Mouse (Mus musculus): Measurements from ENCODE around the gene Tmem116. TPM values are rescaled to one million over a fixed set of nuclear protein-coding genes. Genes with fewer than 3 reads are reported as not detected.
"Not testable (repeated sequence)": the region's sequence is repeated elsewhere in the genome, so short reads cannot be mapped to it uniquely, and the experiment has no call there.

Tmem116 gene
- polyA plus RNA-seq, 1 experiment from 2014 or later = 2.9 TPM

DNA sequence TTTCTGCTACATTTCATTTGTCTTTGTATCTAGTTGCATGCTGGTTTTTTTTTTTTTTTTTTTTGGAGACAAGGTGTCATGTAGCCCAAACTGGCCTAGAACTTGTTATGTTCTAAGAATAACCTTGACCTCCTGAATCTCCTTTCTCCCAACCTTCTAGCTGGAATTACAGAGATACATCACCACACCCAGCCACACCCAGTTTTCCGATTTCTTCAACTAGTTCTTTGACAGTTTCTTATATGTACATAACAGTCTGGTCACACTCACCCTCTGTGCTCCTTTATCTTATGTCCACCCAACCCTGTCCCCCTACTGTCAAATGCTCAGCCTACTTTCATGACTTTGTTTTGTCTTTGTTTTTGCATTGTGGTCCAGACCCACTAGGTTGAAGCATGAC, 55.2 kb downstream of the Tmem116 start:
- no peaks in the 10 kb centered on the region for H3K27me3 ChIP-seq
- WGBS = 87% methylated on average over 1 of the region's 1 CpGs
- ATAC-seq (ENCODE audit: insufficient number of reproducible peaks, low FRiP score, low TSS enrichment, low read depth) = no peak

DNA sequence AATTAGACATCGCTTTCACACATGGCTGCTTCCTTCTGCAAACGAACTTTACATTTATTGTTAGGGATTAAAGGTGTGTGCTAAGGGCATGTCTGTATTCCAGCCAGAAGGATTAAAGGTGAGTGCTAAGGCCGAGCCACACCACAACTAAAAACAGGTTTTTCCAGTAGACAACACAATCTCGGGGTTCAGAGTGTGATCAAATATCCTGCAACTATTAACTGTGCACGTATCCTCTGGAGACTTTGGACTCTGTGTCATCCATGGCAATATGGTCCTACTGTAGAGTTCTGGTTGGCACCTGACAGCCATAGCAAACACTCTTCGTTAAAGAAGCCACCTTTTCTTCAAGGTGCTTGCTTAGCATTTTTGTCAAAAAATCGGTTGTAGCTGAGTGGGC, 58.3 kb downstream of the Tmem116 start:
- Histone ChIP-seq H3K4me2 (replicated peaks) (no peak overlapping the region), H3K36me3 (no peaks in the 10 kb centered on the region), H3K9me3 (replicated peaks) (no peaks in the 10 kb centered on the region), H3K9ac (no peak overlapping the region), H3K27me3 (no peaks in the 10 kb centered on the region), H3K27ac (replicated peaks) (no peak overlapping the region), H3K4me1 (no peaks in the 10 kb centered on the region), H3K4me3 (replicated peaks) (no peak overlapping the region)
- 73% methylated on average over 7 of the region's 7 CpGs for WGBS
- no peak for ATAC-seq (ENCODE audit: insufficient number of reproducible peaks, low FRiP score, low TSS enrichment, low read depth)

More for the DNA sequence above, 55.2 kb downstream of the Tmem116 start:
- no peak overlapping the region for H3K4me2 ChIP-seq (replicated peaks)
- no peak overlapping the region for H3K4me3 ChIP-seq (replicated peaks)
- H3K36me3 ChIP-seq = no peaks in the 10 kb centered on the region
- H3K4me1 ChIP-seq = no peaks in the 10 kb centered on the region
- no peak overlapping the region for H3K9ac ChIP-seq
- no peak overlapping the region for H3K27ac ChIP-seq (replicated peaks)
- no peaks in the 10 kb centered on the region for H3K9me3 ChIP-seq (replicated peaks)

DNA sequence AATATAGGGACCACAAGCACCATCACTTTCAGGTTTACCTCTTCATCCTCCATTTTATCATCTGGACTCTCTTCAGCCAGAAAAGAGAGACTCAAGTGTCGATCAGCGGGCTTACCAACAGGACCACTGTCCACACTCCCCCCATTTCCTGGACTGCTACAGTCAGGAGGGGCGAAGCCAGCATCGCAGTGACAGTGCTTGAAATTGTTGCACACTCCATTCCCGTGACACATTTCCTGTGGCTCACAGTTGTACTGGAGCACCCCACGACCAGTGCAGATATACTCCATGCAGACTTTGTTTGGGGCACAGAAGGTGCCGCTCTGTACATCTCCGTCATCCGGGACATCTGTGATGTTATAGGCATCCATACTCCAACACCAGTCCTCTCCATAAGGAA, 67.3 kb downstream of the Tmem116 start:
- Histone ChIP-seq H3K36me3 (peaks cover 34% of the 10 kb centered on the region), H3K4me2 (replicated peaks) (no peak overlapping the region), H3K9me3 (replicated peaks) (no peaks in the 10 kb centered on the region), H3K9ac (no peak overlapping the region), H3K27ac (replicated peaks) (no peak overlapping the region), H3K27me3 (no peaks in the 10 kb centered on the region), H3K4me1 (no peaks in the 10 kb centered on the region), H3K4me3 (replicated peaks) (no peak overlapping the region)
- ATAC-seq (ENCODE audit: insufficient number of reproducible peaks, low FRiP score, low TSS enrichment, low read depth) = no peak
- 91% methylated on average over 9 of the region's 9 CpGs for WGBS

DNA sequence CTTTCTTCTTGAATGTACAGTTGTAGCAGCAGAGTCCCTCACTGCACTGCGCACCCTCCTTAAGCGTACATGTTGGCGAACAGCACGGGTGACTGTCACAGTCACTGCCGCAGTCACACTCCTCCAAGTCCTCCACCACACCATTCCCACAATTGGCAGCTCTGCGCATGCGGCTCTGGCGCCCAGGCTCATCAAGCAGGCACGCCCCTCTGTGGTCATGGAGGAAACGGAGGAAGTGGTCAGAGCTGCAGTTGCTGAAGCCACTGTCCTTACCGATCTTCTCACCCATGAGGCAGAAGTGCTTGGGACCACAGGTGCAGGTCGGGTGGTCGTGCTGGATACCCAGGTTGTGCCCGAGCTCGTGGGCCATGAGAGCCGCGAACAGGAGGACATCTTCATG, 68.1 kb downstream of the Tmem116 start:
- whole genome bisulfite sequencing = 90% methylated on average over 11 of the region's 17 CpGs
- H3K27me3 ChIP-seq; ATAC-seq (ENCODE audit: insufficient number of reproducible peaks, low FRiP score, low TSS enrichment, low read depth); H3K9ac ChIP-seq; H3K4me2 ChIP-seq (replicated peaks); H3K4me1 ChIP-seq; H3K27ac ChIP-seq (replicated peaks); H3K9me3 ChIP-seq (replicated peaks); H3K4me3 ChIP-seq (replicated peaks): not testable (repeated sequence)
- H3K36me3 ChIP-seq = peaks cover 42% of the 10 kb centered on the region

DNA sequence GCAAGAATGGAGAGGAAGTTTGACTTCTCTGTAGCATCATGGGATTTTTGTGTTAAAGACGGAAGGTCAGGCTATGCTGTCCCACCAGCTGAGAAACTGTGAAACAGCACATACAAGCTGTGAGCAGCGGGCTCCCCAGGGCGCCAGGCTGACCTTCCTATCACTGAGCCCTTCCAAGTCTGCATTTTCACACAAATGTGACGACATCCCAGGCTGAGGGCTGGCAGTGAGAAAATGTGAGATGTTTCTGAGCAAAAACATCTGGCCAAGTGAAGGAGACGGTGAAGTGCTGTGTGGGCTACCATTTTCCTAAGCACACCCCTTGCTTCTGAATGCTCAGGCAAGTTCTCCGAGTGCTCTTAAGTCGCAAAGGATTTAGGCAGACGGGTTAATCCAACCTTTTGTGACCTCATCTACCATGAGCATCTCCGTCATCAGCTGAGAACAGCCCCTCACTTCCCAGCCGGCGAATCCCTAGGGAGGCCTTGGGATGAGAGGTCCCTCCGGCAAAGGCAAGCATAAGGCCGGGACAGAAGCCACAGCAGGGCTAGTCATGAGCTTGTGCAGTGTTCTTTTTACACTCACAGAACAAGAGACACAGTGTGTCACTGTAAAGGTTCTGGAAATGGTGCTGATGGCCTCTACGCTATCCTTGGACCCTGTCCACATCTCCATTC, 74.2 kb downstream of the Tmem116 start:
- Histone ChIP-seq H3K9me3 (replicated peaks) (no peaks in the 10 kb centered on the region), H3K27me3 (no peaks in the 10 kb centered on the region), H3K36me3 (peaks cover 75% of the 10 kb centered on the region), H3K4me2 (replicated peaks) (no peak overlapping the region), H3K9ac (no peak overlapping the region), H3K4me1 (no peaks in the 10 kb centered on the region), H3K4me3 (replicated peaks) (no peak overlapping the region), H3K27ac (replicated peaks) (no peak overlapping the region)
- ATAC-seq (ENCODE audit: insufficient number of reproducible peaks, low FRiP score, low TSS enrichment, low read depth) = no peak
- WGBS = 85% methylated on average over 14 of the region's 14 CpGs

DNA sequence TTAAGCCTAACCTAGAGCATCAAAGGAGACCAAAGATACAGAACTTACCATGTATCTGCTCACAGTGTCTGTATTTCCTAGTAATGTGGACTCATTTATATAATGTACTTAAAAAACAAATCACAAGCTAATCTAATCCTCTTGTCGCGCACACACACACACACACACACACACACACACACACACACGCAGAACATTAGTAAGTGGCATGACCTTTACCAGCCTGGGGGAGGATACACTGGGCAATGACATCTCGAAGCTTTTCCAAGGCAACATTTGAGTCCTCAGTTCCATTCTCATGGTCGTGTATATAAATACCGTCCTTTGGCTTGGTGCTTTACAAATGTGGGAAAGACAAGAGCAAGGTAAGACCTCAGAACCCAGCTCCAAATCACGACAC, 74.8 kb downstream of the Tmem116 start:
- 88% methylated on average over 7 of the region's 7 CpGs for WGBS
- no peaks in the 10 kb centered on the region for H3K4me1 ChIP-seq
- H3K27ac ChIP-seq (replicated peaks) = no peak overlapping the region
- no peak overlapping the region for H3K4me3 ChIP-seq (replicated peaks)
- no peak overlapping the region for H3K9ac ChIP-seq
- H3K36me3 ChIP-seq = peaks cover 75% of the 10 kb centered on the region
- no peak for ATAC-seq (ENCODE audit: insufficient number of reproducible peaks, low FRiP score, low TSS enrichment, low read depth)
- no peak overlapping the region for H3K4me2 ChIP-seq (replicated peaks)
- H3K9me3 ChIP-seq (replicated peaks) = no peaks in the 10 kb centered on the region
- no peaks in the 10 kb centered on the region for H3K27me3 ChIP-seq

DNA sequence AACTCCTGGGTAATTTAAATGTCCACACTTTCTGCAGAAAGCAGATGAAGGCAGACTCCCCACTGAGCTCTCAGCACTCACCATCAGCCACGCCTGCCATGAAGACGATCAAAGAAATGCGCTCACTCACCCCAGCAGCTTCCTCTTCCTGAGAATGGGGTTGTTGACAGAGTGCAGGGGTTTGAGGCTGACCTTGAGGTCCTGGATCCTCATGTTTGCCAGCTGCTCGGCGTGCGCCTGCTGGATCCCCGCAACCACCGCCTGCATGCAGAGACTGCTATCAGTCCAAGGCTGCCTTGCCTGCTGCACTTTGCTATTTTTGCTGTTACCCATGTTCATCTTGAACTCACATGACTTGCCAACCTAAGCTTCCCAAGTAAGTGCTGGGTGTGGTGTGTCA, 75.3 kb downstream of the Tmem116 start:
- ATAC-seq (ENCODE audit: insufficient number of reproducible peaks, low FRiP score, low TSS enrichment, low read depth) = no peak
- H3K4me3 ChIP-seq (replicated peaks) = no peak overlapping the region
- no peak overlapping the region for H3K27ac ChIP-seq (replicated peaks)
- no peak overlapping the region for H3K4me2 ChIP-seq (replicated peaks)
- 81% methylated on average over 8 of the region's 8 CpGs for WGBS
- H3K4me1 ChIP-seq = no peaks in the 10 kb centered on the region
- H3K36me3 ChIP-seq = peaks cover 79% of the 10 kb centered on the region
- H3K9me3 ChIP-seq (replicated peaks) = no peaks in the 10 kb centered on the region
- no peaks in the 10 kb centered on the region for H3K27me3 ChIP-seq
- no peak overlapping the region for H3K9ac ChIP-seq

DNA sequence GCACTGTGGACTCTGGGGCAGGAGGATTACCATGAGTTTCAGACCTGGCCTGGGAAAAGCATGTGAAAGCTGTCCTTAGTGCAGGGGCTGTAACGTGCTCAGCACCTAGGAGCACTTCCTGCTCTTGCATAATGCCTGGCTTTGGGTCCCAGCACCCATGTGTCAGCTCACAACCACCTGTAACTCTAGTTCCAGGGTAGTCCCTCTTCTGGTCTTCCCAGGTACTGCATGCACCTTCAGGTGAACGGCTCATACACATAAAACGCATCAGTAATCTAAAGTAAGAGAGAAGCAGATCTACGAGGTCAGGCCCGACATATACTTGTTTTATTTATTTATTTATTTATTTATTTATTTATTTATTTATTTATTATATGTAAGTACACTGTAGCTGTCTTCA, 82.8 kb downstream of the Tmem116 start:
- WGBS = 91% methylated on average over 5 of the region's 5 CpGs
- Histone ChIP-seq H3K4me2 (replicated peaks) (no peak overlapping the region), H3K27me3 (no peaks in the 10 kb centered on the region), H3K9me3 (replicated peaks) (no peaks in the 10 kb centered on the region), H3K4me3 (replicated peaks) (no peak overlapping the region), H3K27ac (replicated peaks) (no peak overlapping the region), H3K9ac (no peak overlapping the region), H3K4me1 (no peaks in the 10 kb centered on the region), H3K36me3 (peaks cover 73% of the 10 kb centered on the region)
- ATAC-seq (ENCODE audit: insufficient number of reproducible peaks, low FRiP score, low TSS enrichment, low read depth) = no peak

DNA sequence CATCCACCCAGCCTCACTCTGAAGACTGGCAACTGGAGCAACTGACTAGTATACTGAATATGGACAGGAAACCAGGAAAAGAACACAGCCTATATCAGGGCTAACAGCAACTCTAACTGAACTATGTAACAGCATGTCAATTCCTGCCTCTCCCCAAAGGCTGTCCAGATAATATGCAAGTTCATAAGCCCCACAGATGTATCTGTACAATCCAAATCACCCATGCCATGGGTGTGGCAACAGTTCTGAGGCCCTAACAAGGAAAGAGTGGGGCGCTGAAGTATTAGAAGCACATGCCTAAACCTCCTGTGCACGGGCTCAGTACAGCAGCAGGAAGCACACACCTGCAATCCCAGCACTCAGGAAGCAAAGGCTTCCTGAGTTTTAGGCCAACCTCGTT, 83.4 kb downstream of the Tmem116 start:
- no peak overlapping the region for H3K27ac ChIP-seq (replicated peaks)
- H3K9me3 ChIP-seq (replicated peaks) = no peaks in the 10 kb centered on the region
- 88% methylated on average over 3 of the region's 3 CpGs for WGBS
- H3K9ac ChIP-seq = no peak overlapping the region
- H3K4me3 ChIP-seq (replicated peaks) = no peak overlapping the region
- no peaks in the 10 kb centered on the region for H3K4me1 ChIP-seq
- H3K4me2 ChIP-seq (replicated peaks) = no peak overlapping the region
- no peak for ATAC-seq (ENCODE audit: insufficient number of reproducible peaks, low FRiP score, low TSS enrichment, low read depth)
- peaks cover 68% of the 10 kb centered on the region for H3K36me3 ChIP-seq
- no peaks in the 10 kb centered on the region for H3K27me3 ChIP-seq

DNA sequence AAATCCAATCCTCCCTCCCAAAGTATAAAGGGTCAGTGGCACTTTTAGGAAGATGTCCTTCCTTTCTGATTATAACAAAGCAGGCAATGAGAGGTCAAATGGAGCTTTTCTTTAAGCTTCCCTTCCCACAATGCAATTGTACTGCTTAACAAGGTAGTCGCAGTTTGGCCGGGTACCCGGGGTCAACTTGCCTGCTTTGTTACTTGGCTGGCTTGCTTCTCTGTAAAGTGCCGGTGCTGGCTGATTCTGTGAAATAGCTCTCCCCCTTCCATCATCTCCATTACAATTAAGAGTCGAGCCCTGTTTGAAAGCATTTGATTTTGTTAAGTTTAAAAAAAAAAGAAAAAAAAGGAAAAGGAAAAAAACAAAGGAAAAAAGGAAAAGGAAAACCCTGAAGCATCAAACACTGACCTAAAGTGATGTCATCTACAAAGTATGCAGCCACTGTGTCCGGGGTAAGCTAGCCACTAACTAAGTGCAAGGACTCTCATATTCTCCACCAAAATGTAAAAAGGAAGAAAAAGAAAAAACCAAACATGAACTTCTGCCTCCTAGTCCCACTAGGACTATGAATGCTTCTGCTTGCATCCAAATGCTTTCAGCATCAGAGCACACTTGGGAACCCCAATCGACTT, 85.3 kb downstream of the Tmem116 start:
- Histone ChIP-seq H3K4me1 (no peaks in the 10 kb centered on the region), H3K27me3 (no peaks in the 10 kb centered on the region), H3K36me3 (peaks cover 51% of the 10 kb centered on the region), H3K27ac (replicated peaks) (no peak overlapping the region), H3K4me3 (replicated peaks) (no peak overlapping the region), H3K9ac (no peak overlapping the region), H3K4me2 (replicated peaks) (no peak overlapping the region), H3K9me3 (replicated peaks) (no peaks in the 10 kb centered on the region)
- ATAC-seq (ENCODE audit: insufficient number of reproducible peaks, low FRiP score, low TSS enrichment, low read depth) = no peak
- WGBS = 77% methylated on average over 7 of the region's 7 CpGs

DNA sequence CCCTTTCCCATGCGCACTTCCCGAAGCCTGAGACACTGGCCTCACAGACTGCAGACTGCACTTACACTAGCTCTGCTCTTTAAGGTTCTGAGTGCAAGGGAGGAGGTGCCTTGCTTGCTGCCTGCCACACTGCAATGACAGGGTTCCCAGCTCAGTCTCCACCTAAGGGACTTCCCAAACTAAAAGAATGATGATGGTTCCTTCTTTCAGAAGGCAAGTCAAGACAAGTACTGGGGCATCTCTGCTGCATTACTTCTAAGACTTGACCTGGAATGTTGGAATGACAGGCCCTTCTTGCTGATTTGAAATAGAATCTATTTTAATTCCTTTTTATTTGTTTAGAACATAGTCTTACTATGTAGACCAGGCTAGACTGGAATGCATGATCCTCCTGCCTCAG, 85.9 kb downstream of the Tmem116 start:
- WGBS = 83% methylated on average over 2 of the region's 2 CpGs
- H3K9ac ChIP-seq = no peak overlapping the region
- H3K4me1 ChIP-seq = no peaks in the 10 kb centered on the region
- no peak for ATAC-seq (ENCODE audit: insufficient number of reproducible peaks, low FRiP score, low TSS enrichment, low read depth)
- H3K27ac ChIP-seq (replicated peaks) = no peak overlapping the region
- H3K27me3 ChIP-seq = no peaks in the 10 kb centered on the region
- H3K4me2 ChIP-seq (replicated peaks) = no peak overlapping the region
- no peak overlapping the region for H3K4me3 ChIP-seq (replicated peaks)
- H3K36me3 ChIP-seq = peaks cover 45% of the 10 kb centered on the region
- H3K9me3 ChIP-seq (replicated peaks) = no peaks in the 10 kb centered on the region

DNA sequence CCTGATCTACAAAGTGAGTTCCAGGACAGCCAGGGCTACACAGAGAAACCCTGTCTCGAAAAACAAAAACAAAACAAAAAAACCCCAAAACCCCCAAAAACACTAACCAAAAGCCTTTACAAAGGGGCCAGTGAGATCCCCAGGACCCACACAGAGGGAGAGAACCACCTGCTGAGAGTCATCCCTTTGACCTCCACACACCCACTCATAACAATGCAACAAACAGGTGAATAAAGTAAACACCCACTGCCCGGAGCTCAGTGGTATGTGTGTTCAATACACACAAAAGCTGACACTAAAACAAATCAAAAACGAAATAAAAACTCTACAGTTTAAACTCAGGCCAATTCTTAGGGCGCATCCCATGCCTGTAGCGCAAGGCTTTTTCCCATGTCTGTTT, 88.4 kb downstream of the Tmem116 start:
- H3K4me1 ChIP-seq = peaks cover 12% of the 10 kb centered on the region

More for the DNA sequence above, 88.4 kb downstream of the Tmem116 start:
- Histone ChIP-seq H3K36me3 (peaks cover 23% of the 10 kb centered on the region), H3K9me3 (replicated peaks) (no peaks in the 10 kb centered on the region), H3K4me2 (replicated peaks) (no peak overlapping the region), H3K27ac (replicated peaks) (no peak overlapping the region), H3K9ac (no peak overlapping the region), H3K4me3 (replicated peaks) (no peak overlapping the region), H3K27me3 (no peaks in the 10 kb centered on the region)
- no peak for ATAC-seq (ENCODE audit: insufficient number of reproducible peaks, low FRiP score, low TSS enrichment, low read depth)
- 92% methylated on average over 5 of the region's 5 CpGs for WGBS
